Mouse (Mus musculus) MEL (cell line): Measurements from ENCODE around the gene Cmss1.

Experiments used
- BHLHE40 ChIP-seq: IDR thresholded peaks from 2 replicates; pipeline ENCODE4 v1.6.1; 2012; ENCODE audit warnings: low read depth, mild to moderate bottlenecking, inconsistent platforms, low read length, improper control_type of control experiment, borderline replicate concordance
- CTCF ChIP-seq, 3 experiments: IDR thresholded peaks in 2 of 3; conservative IDR thresholded peaks in 1 of 3; 2 replicates each; pipeline ENCODE4 v1.5.1; 2011 to 2012; ENCODE audit warnings: low read length in 3 of 3, low read depth in 2 of 3, mild to moderate bottlenecking in 2 of 3, improper control_type of control experiment in 1 of 3, inconsistent platforms in 1 of 3, mixed read lengths in 1 of 3, moderate library complexity in 1 of 3; ENCODE audit not compliant: control insufficient read depth in 1 of 3, insufficient read depth in 1 of 3, poor library complexity in 1 of 3, severe bottlenecking in 1 of 3
- ELF1 ChIP-seq: IDR thresholded peaks from 2 replicates; pipeline ENCODE4 v1.6.1; 2014; ENCODE audit warnings: low read depth, mild to moderate bottlenecking, inconsistent platforms, low read length, improper control_type of control experiment, moderate library complexity
- GABPA ChIP-seq: IDR thresholded peaks from 2 replicates; pipeline ENCODE4 v1.6.1; 2012; ENCODE audit warnings: low read depth, mild to moderate bottlenecking, inconsistent platforms, low read length, improper control_type of control experiment, moderate library complexity
- GATA1 ChIP-seq: IDR thresholded peaks from 2 replicates; pipeline ENCODE4 v1.6.1; 2011; ENCODE audit warnings: low read depth, low read length, improper control_type of control experiment
- MEF2A ChIP-seq: IDR thresholded peaks from 2 replicates; pipeline ENCODE4 v1.6.1; 2014; ENCODE audit warnings: low read depth, mild to moderate bottlenecking, inconsistent platforms, low read length, improper control_type of control experiment; ENCODE audit not compliant: poor library complexity, insufficient replicate concordance, severe bottlenecking; ENCODE audit errors: extremely low read depth
- POLR2A ChIP-seq, 2 experiments: IDR thresholded peaks; 2 replicates each; pipeline ENCODE4 v1.6.1; 2011 to 2012; ENCODE audit warnings: low read length in 2 of 2, mild to moderate bottlenecking in 2 of 2, control low read depth in 1 of 2, improper control_type of control experiment in 1 of 2, low read depth in 1 of 2, moderate library complexity in 1 of 2; ENCODE audit not compliant: control insufficient read depth in 1 of 2, insufficient read depth in 1 of 2, poor library complexity in 1 of 2
- RCOR1 ChIP-seq: IDR thresholded peaks from 2 replicates; pipeline ENCODE4 v1.6.1; 2012; ENCODE audit warnings: low read depth, mild to moderate bottlenecking, inconsistent platforms, low read length, improper control_type of control experiment
- SIN3A ChIP-seq: IDR thresholded peaks from 2 replicates; pipeline ENCODE4 v1.6.1; 2012; ENCODE audit warnings: low read length, improper control_type of control experiment, inconsistent platforms
- TAL1 ChIP-seq: IDR thresholded peaks from 2 replicates; pipeline ENCODE4 v1.6.1; 2012; ENCODE audit warnings: mild to moderate bottlenecking, inconsistent platforms, low read length, moderate library complexity, mixed read lengths
- USF1 ChIP-seq: IDR thresholded peaks from 2 replicates; pipeline ENCODE4 v1.6.1; 2014; ENCODE audit warnings: low read depth, mild to moderate bottlenecking, inconsistent platforms, low read length, improper control_type of control experiment, moderate library complexity

DNA sequence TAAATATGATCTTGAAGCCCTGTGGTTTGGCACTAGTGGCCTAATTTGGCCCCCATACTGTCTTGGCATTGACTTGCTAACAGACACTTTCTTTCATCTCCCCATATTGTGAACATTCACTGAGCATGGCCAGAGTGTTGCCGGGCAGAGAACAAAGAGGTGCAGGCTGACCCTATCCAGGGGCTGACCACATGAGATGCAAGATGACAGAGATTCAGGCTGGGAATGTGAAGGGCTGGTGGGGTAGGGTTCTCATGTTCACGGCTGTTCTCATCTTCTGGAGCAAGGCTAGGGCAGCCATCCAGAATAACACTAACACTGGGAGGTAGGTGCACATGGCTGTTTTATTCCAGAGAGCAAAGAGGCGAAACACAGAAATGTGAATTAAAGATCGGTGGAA, 92.3 kb downstream of the Cmss1 start:
- no peak for TF ChIP-seq CTCF (IDR thresholded peaks at IDR 0.05 in 2 of 3, conservative IDR thresholded peaks at IDR 0.05 in 1 of 3; ENCODE audit: control insufficient read depth in 1 of 3, insufficient read depth in 1 of 3, low read depth in 2 of 3, low read length in 3 of 3, poor library complexity in 1 of 3, severe bottlenecking in 1 of 3)
- no peak for TF ChIP-seq SIN3A
- no peak for TF ChIP-seq ELF1
- TF ChIP-seq GATA1, result no peak
- no peak for TF ChIP-seq TAL1
- no peak for TF ChIP-seq RCOR1
- no peak for TF ChIP-seq BHLHE40
- TF ChIP-seq MEF2A, result no peak
- TF ChIP-seq GABPA, result no peak
- TF ChIP-seq POLR2A (IDR thresholded peaks at IDR 0.05; ENCODE audit: control insufficient read depth in 1 of 2, insufficient read depth in 1 of 2, low read depth in 1 of 2, low read length in 2 of 2, poor library complexity in 1 of 2), result no peak
- TF ChIP-seq USF1, result no peak
